Mouse (Mus musculus) small intestine, adult 2 months (tissue): ENCODE measurements at regions not wholly inside any gene's neighbourhood (a gene's known extent, or its start where the extent isn't known, plus 50 kb on each side); places are given as distances from the start of the nearest gene placed in this dataset.

Source experiments
- H3K27ac ChIP-seq: fragments of 200-500 bp; 2 replicates; pipeline ENCODE4 v1.5.1; 2012; ENCODE audit warnings: low read depth, low read length, control low read depth, inconsistent platforms; ENCODE audit not compliant: insufficient read depth
- H3K27me3 ChIP-seq: fragments of 200-500 bp; 2 replicates; pipeline ENCODE4 v1.6.1; 2012; ENCODE audit warnings: mild to moderate bottlenecking, moderate library complexity, low read length, inconsistent platforms; ENCODE audit not compliant: control insufficient read depth, insufficient read depth
- H3K36me3 ChIP-seq: fragments of 200-500 bp; 2 replicates; pipeline ENCODE4 v1.6.1; 2012; ENCODE audit warnings: mild to moderate bottlenecking, low read length, control low read depth, inconsistent platforms; ENCODE audit not compliant: control insufficient read depth, insufficient read depth
- H3K4me1 ChIP-seq: fragments of 200-500 bp; 2 replicates; pipeline ENCODE4 v1.6.1; 2012; ENCODE audit warnings: low read length, inconsistent platforms, mixed read lengths; ENCODE audit not compliant: control insufficient read depth, insufficient read depth, insufficient read length
- H3K4me3 ChIP-seq: fragments of 200-500 bp; 2 replicates; pipeline ENCODE4 v1.5.1; 2012; ENCODE audit warnings: low read depth, mild to moderate bottlenecking, control low read depth, inconsistent platforms, low read length, moderate library complexity
- CTCF ChIP-seq: fragments of 200-500 bp; IDR thresholded peaks from 2 replicates; pipeline ENCODE4 v1.5.1; 2012; ENCODE audit warnings: low read depth, mild to moderate bottlenecking, control low read depth, inconsistent platforms, low read length, moderate library complexity, mixed read lengths; ENCODE audit not compliant: insufficient replicate concordance, insufficient read length; ENCODE audit errors: extremely low read depth
- POLR2A ChIP-seq: fragments of 200-500 bp; IDR thresholded peaks from 2 replicates; pipeline ENCODE4 v1.6.1; 2012; ENCODE audit warnings: low read depth, mild to moderate bottlenecking, control low read depth, inconsistent platforms, low read length, moderate library complexity
- WGBS: fragments of 180-500 bp; shearing (Covaris S2); methylation state at CpG from one replicate; pipeline ENCODE4 v1.1.7; 2018; 5-methylcytosine and 5-hydroxymethylcytosine counted together

GRCm38 (mm10) chr11:48427423-48427822, 372.7 kb upstream of the Rack1 start:
- TF ChIP-seq POLR2A: no peak
- Histone ChIP-seq H3K4me3 (no peak overlapping the region), H3K27me3 (no peaks in the 10 kb centered on the region), H3K36me3 (no peaks in the 10 kb centered on the region), H3K27ac (no peak overlapping the region), H3K4me1 (no peaks in the 10 kb centered on the region)
- 55% methylated on average over 2 of the region's 2 CpGs for WGBS

GRCm38 (mm10) chr11:48426446-48426845, 373.7 kb upstream of the Rack1 start:
- Histone ChIP-seq H3K4me1 (no peaks in the 10 kb centered on the region), H3K27me3 (no peaks in the 10 kb centered on the region), H3K36me3 (no peaks in the 10 kb centered on the region), H3K27ac (no peak overlapping the region), H3K4me3 (no peak overlapping the region)
- TF ChIP-seq POLR2A (no peak), CTCF (no peak)
- 51% methylated on average over 1 of the region's 1 CpGs for WGBS

- TF ChIP-seq CTCF (no peak), POLR2A (no peak)
- no peaks in the 10 kb centered on the region for H3K27me3 ChIP-seq
- 83% methylated on average over 6 of the region's 6 CpGs for WGBS
- no peak overlapping the region for H3K4me3 ChIP-seq
- no peaks in the 10 kb centered on the region for H3K4me1 ChIP-seq
- no peaks in the 10 kb centered on the region for H3K36me3 ChIP-seq
- H3K27ac ChIP-seq: no peak overlapping the region
Observed at GRCm38 (mm10) chr11:48418066-48418756, 381.9 kb upstream of the Rack1 start.

GRCm38 (mm10) chr11:48417615-48418014, 382.5 kb upstream of the Rack1 start:
- Histone ChIP-seq H3K36me3 (no peaks in the 10 kb centered on the region), H3K4me1 (no peaks in the 10 kb centered on the region), H3K27me3 (no peaks in the 10 kb centered on the region), H3K4me3 (no peak overlapping the region), H3K27ac (no peak overlapping the region)
- 72% methylated on average over 2 of the region's 2 CpGs for WGBS
- TF ChIP-seq POLR2A (no peak), CTCF (no peak)

GRCm38 (mm10) chr11:48398032-48398431, 402.1 kb upstream of the Rack1 start:
- TF ChIP-seq CTCF (no peak), POLR2A (no peak)
- H3K36me3 ChIP-seq: no peaks in the 10 kb centered on the region
- no peaks in the 10 kb centered on the region for H3K4me1 ChIP-seq
- no peaks in the 10 kb centered on the region for H3K27me3 ChIP-seq
- H3K27ac ChIP-seq: no peak overlapping the region
- H3K4me3 ChIP-seq: no peak overlapping the region
- 58% methylated on average over 2 of the region's 2 CpGs for WGBS

- no peaks in the 10 kb centered on the region for H3K27me3 ChIP-seq
- H3K36me3 ChIP-seq: no peaks in the 10 kb centered on the region
- H3K4me3 ChIP-seq: no peak overlapping the region
- no peaks in the 10 kb centered on the region for H3K4me1 ChIP-seq
- no peak for TF ChIP-seq POLR2A
- WGBS: 63% methylated on average over 4 of the region's 4 CpGs
- no peak overlapping the region for H3K27ac ChIP-seq
Observed at GRCm38 (mm10) chr11:48381489-48381888, 392.7 kb upstream of the Sgcd start.

GRCm38 (mm10) chr11:48378044-48378443, 389.3 kb upstream of the Sgcd start:
- Histone ChIP-seq H3K27me3 (no peaks in the 10 kb centered on the region), H3K27ac (no peak overlapping the region), H3K36me3 (no peaks in the 10 kb centered on the region), H3K4me3 (no peak overlapping the region), H3K4me1 (no peaks in the 10 kb centered on the region)
- WGBS: 38% methylated on average over 4 of the region's 4 CpGs
- TF ChIP-seq POLR2A: no peak
- TF ChIP-seq CTCF: no peak

- Histone ChIP-seq H3K27me3 (no peaks in the 10 kb centered on the region), H3K27ac (no peak overlapping the region), H3K4me1 (no peaks in the 10 kb centered on the region), H3K4me3 (no peak overlapping the region), H3K36me3 (no peaks in the 10 kb centered on the region)
- no peak for TF ChIP-seq CTCF
- no peak for TF ChIP-seq POLR2A
Observed at GRCm38 (mm10) chr11:48377269-48377668, 388.5 kb upstream of the Sgcd start.
